Mouse (Mus musculus) MEL (cell line): Measurements from ENCODE around the gene Thsd7a. TPM values are rescaled to one million over a fixed set of nuclear protein-coding genes. Genes with fewer than 3 reads are reported as not detected.

ENCODE experiments used
- DNase-seq: peaks from one replicate; pipeline ENCODE4 v3.0.0; 2011; ENCODE audit warnings: low read depth, low spot score
- H3K27ac ChIP-seq: 2 replicates; pipeline ENCODE4 v1.5.1; 2012; ENCODE audit warnings: low read depth, mild to moderate bottlenecking, control low read depth, low read length, moderate library complexity; ENCODE audit not compliant: control insufficient read depth
- H3K27me3 ChIP-seq, 2 experiments: fragments of 150-350 bp in 1 of 2; sonication (generic) in 1 of 2; 2 replicates each; pipeline ENCODE4 v1.6.1; 2012; ENCODE audit warnings: low read length in 2 of 2, mild to moderate bottlenecking in 2 of 2, improper control_type of control experiment in 1 of 2, moderate library complexity in 1 of 2; ENCODE audit not compliant: insufficient read depth in 2 of 2, control insufficient read depth in 1 of 2
- H3K36me3 ChIP-seq, 2 experiments: 2 replicates each; pipeline ENCODE4 v1.6.1; 2012 to 2014; ENCODE audit warnings: low read length in 2 of 2, improper control_type of control experiment in 1 of 2, inconsistent platforms in 1 of 2, mild to moderate bottlenecking in 1 of 2; ENCODE audit not compliant: insufficient read depth in 2 of 2, control insufficient read depth in 1 of 2
- H3K4me1 ChIP-seq, 2 experiments: fragments of 150-350 bp in 1 of 2; sonication (generic) in 1 of 2; 2 replicates each; pipeline ENCODE4 v1.6.1; 2012; ENCODE audit warnings: low read length in 2 of 2, improper control_type of control experiment in 1 of 2, mild to moderate bottlenecking in 1 of 2; ENCODE audit not compliant: insufficient read depth in 2 of 2, control insufficient read depth in 1 of 2
- H3K4me3 ChIP-seq, 2 experiments: fragments of 150-350 bp in 1 of 2; sonication (generic) in 1 of 2; 2 replicates each; pipeline ENCODE4 v1.5.1; 2012; ENCODE audit warnings: low read depth in 2 of 2, low read length in 2 of 2, mild to moderate bottlenecking in 2 of 2, moderate library complexity in 2 of 2, control low read depth in 1 of 2, improper control_type of control experiment in 1 of 2; ENCODE audit not compliant: control insufficient read depth in 1 of 2, insufficient read depth in 1 of 2
- H3K79me2 ChIP-seq: 2 replicates; pipeline ENCODE4 v1.6.1; 2012; ENCODE audit warnings: mild to moderate bottlenecking, low read length, moderate library complexity; ENCODE audit not compliant: control insufficient read depth, poor library complexity, insufficient read depth
- H3K9ac ChIP-seq: 2 replicates; pipeline ENCODE4 v1.6.1; 2012; ENCODE audit warnings: low read depth, mild to moderate bottlenecking, control low read depth, low read length, moderate library complexity; ENCODE audit not compliant: control insufficient read depth, poor library complexity, severe bottlenecking
- H3K9me3 ChIP-seq: fragments of 150-350 bp; sonication (generic); replicated peaks from 2 replicates; pipeline ENCODE4 v1.6.1; 2012; ENCODE audit warnings: mild to moderate bottlenecking, low read length, improper control_type of control experiment, moderate library complexity; ENCODE audit not compliant: insufficient read depth
- CHD1 ChIP-seq: IDR thresholded peaks from 2 replicates; pipeline ENCODE4 v1.6.1; 2012; ENCODE audit warnings: low read depth, mild to moderate bottlenecking, inconsistent platforms, low read length, improper control_type of control experiment
- E2F4 ChIP-seq: IDR thresholded peaks from 2 replicates; pipeline ENCODE4 v1.6.1; 2011; ENCODE audit warnings: low read depth, low read length, improper control_type of control experiment, borderline replicate concordance
- ELF1 ChIP-seq: IDR thresholded peaks from 2 replicates; pipeline ENCODE4 v1.6.1; 2014; ENCODE audit warnings: low read depth, mild to moderate bottlenecking, inconsistent platforms, low read length, improper control_type of control experiment, moderate library complexity
- EP300 ChIP-seq, 2 experiments: IDR thresholded peaks; 2 replicates each; pipeline ENCODE4 v1.6.1; 2011; ENCODE audit warnings: improper control_type of control experiment in 2 of 2, low read length in 2 of 2, low read depth in 1 of 2, mild to moderate bottlenecking in 1 of 2
- ETS1 ChIP-seq: IDR thresholded peaks from 2 replicates; pipeline ENCODE4 v1.6.1; 2012; ENCODE audit warnings: low read depth, mild to moderate bottlenecking, inconsistent platforms, low read length, improper control_type of control experiment, moderate library complexity
- HCFC1 ChIP-seq: IDR thresholded peaks from 2 replicates; pipeline ENCODE4 v1.6.1; 2012; ENCODE audit warnings: low read depth, mild to moderate bottlenecking, inconsistent platforms, low read length, improper control_type of control experiment, moderate library complexity
- JUND ChIP-seq: IDR thresholded peaks from 2 replicates; pipeline ENCODE4 v1.6.1; 2011; ENCODE audit warnings: low read depth, mild to moderate bottlenecking, improper control_type of control experiment, low read length
- MAFK ChIP-seq: IDR thresholded peaks from 2 replicates; pipeline ENCODE4 v1.6.1; 2011; ENCODE audit warnings: low read depth, mild to moderate bottlenecking, low read length, improper control_type of control experiment, borderline replicate concordance
- MAX ChIP-seq: IDR thresholded peaks from 2 replicates; pipeline ENCODE4 v1.6.1; 2011; ENCODE audit warnings: low read length, improper control_type of control experiment
- MAZ ChIP-seq: IDR thresholded peaks from 2 replicates; pipeline ENCODE4 v1.6.1; 2012; ENCODE audit warnings: low read depth, mild to moderate bottlenecking, inconsistent platforms, low read length, improper control_type of control experiment
- POLR2A ChIP-seq, 2 experiments: IDR thresholded peaks; 2 replicates each; pipeline ENCODE4 v1.6.1; 2011 to 2012; ENCODE audit warnings: low read length in 2 of 2, mild to moderate bottlenecking in 2 of 2, control low read depth in 1 of 2, improper control_type of control experiment in 1 of 2, low read depth in 1 of 2, moderate library complexity in 1 of 2; ENCODE audit not compliant: control insufficient read depth in 1 of 2, insufficient read depth in 1 of 2, poor library complexity in 1 of 2
- RCOR1 ChIP-seq: IDR thresholded peaks from 2 replicates; pipeline ENCODE4 v1.6.1; 2012; ENCODE audit warnings: low read depth, mild to moderate bottlenecking, inconsistent platforms, low read length, improper control_type of control experiment
- SIN3A ChIP-seq: IDR thresholded peaks from 2 replicates; pipeline ENCODE4 v1.6.1; 2012; ENCODE audit warnings: low read length, improper control_type of control experiment, inconsistent platforms
- SMC3 ChIP-seq: IDR thresholded peaks from 2 replicates; pipeline ENCODE4 v1.6.1; 2011; ENCODE audit warnings: low read depth, low read length, improper control_type of control experiment
- TBP ChIP-seq: IDR thresholded peaks from 2 replicates; pipeline ENCODE4 v1.8.0; 2011; ENCODE audit warnings: low read depth, low read length, improper control_type of control experiment
- TCF12 ChIP-seq: IDR thresholded peaks from 2 replicates; pipeline ENCODE4 v1.6.1; 2014; ENCODE audit warnings: low read depth, mild to moderate bottlenecking, inconsistent platforms, low read length, improper control_type of control experiment, moderate library complexity
- USF1 ChIP-seq: IDR thresholded peaks from 2 replicates; pipeline ENCODE4 v1.6.1; 2014; ENCODE audit warnings: low read depth, mild to moderate bottlenecking, inconsistent platforms, low read length, improper control_type of control experiment, moderate library complexity
- USF2 ChIP-seq, 2 experiments: IDR thresholded peaks; 2 replicates each; pipeline ENCODE4 v1.6.1; 2011 to 2012; ENCODE audit warnings: improper control_type of control experiment in 2 of 2, low read length in 2 of 2, borderline replicate concordance in 1 of 2, inconsistent platforms in 1 of 2, low read depth in 1 of 2, mild to moderate bottlenecking in 1 of 2; ENCODE audit not compliant: insufficient read depth in 1 of 2
- ZC3H11A ChIP-seq: IDR thresholded peaks from 2 replicates; pipeline ENCODE4 v1.6.1; 2012; ENCODE audit warnings: low read depth, mild to moderate bottlenecking, inconsistent platforms, low read length, improper control_type of control experiment
- ZKSCAN1 ChIP-seq: IDR thresholded peaks from 2 replicates; pipeline ENCODE4 v1.6.1; 2012; ENCODE audit warnings: low read depth, mild to moderate bottlenecking, inconsistent platforms, low read length, improper control_type of control experiment, moderate library complexity
- ZNF384 ChIP-seq: IDR thresholded peaks from 2 replicates; pipeline ENCODE4 v1.6.1; 2012; ENCODE audit warnings: low read depth, mild to moderate bottlenecking, inconsistent platforms, low read length, improper control_type of control experiment
- polyA plus RNA-seq, 2 experiments: library from polyadenylated mRNA; stranded (reverse) in 1 of 2; unstranded in 1 of 2; fragments of >175 nt in 1 of 2; fragments of >200 nt in 1 of 2; gene quantifications; 2 replicates each; pipeline versions ENCODE4 v1.2.1 to v1.2.4; 2012; ENCODE audit warnings: low replicate concordance in 2 of 2, low read depth in 1 of 2; ENCODE audit not compliant: insufficient read length in 2 of 2, insufficient read depth in 1 of 2, missing spikeins in 1 of 2
- total RNA-seq: library from RNA; depleted of rRNA; stranded (reverse); fragments of 300-350 nt; gene quantifications from 2 replicates; pipeline ENCODE4 v1.2.3, GENCODE M21; 2012

The Thsd7a gene
- total and polyA plus RNA-seq, 3 experiments = not detected

GRCm38 (mm10) chr6:12748454-12748786 lies 790 bp downstream of the Thsd7a start:
- TF ChIP-seq MAZ (no peak), SIN3A (no peak), HCFC1 (no peak), RCOR1 (no peak), JUND (no peak), USF1 (no peak), MAFK (no peak), EP300 (IDR thresholded peaks at IDR 0.05; ENCODE audit: low read depth in 1 of 2, low read length in 2 of 2) (no peak), POLR2A (IDR thresholded peaks at IDR 0.05; ENCODE audit: control insufficient read depth in 1 of 2, insufficient read depth in 1 of 2, low read depth in 1 of 2, low read length in 2 of 2, poor library complexity in 1 of 2) (no peak), ZNF384 (no peak), ZC3H11A (no peak), TCF12 (no peak), ETS1 (no peak), E2F4 (no peak), SMC3 (no peak), ZKSCAN1 (no peak), ELF1 (no peak)
- Histone ChIP-seq H3K79me2 (no peaks in the 10 kb centered on the region), H3K4me3 (no peak overlapping the region), H3K27me3 (no peaks in the 10 kb centered on the region), H3K36me3 (no peaks in the 10 kb centered on the region), H3K9me3 (no peaks in the 10 kb centered on the region), H3K9ac (no peak overlapping the region), H3K27ac (no peak overlapping the region), H3K4me1 (no peaks in the 10 kb centered on the region)
- DNase-seq = no peak

GRCm38 (mm10) chr6:12747856-12748450 lies 1.3 kb downstream of the Thsd7a start:
- Histone ChIP-seq H3K27ac (no peak overlapping the region), H3K36me3 (no peaks in the 10 kb centered on the region), H3K4me1 (no peaks in the 10 kb centered on the region), H3K4me3 (no peak overlapping the region), H3K79me2 (no peaks in the 10 kb centered on the region), H3K27me3 (no peaks in the 10 kb centered on the region), H3K9me3 (no peaks in the 10 kb centered on the region), H3K9ac (no peak overlapping the region)
- no peak for DNase-seq
- TF ChIP-seq SMC3 (no peak), MAX (no peak), TBP (no peak), CHD1 (no peak), USF1 (no peak), USF2 (IDR thresholded peaks at IDR 0.05; ENCODE audit: borderline replicate concordance in 1 of 2, insufficient read depth in 1 of 2, low read depth in 1 of 2, low read length in 2 of 2) (no peak), TCF12 (no peak)
